In the genomic region with DNA sequence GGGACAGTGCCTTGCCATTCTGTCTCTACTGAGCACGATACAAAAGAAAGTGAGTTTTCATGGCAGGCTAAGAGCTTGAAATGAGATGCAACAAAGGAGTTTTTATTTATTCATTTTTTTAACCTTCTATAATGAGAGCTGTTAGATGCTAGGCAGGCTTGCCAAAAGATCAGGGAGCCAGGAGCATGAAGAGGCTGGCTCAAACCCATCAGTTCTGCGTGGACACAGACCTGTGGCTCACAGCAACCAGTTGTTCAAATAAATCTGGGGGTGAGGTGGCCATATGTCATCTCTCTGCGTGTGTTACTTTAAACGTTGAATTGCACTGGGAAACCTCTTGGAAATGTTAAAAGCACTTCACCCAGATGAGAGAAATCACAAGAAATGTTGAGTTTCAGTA, we compare ENCODE assay signal across 14 mouse cellular contexts. TPM values are rescaled to one million over a fixed set of nuclear protein-coding genes. Genes with fewer than 3 reads are reported as not detected.
DNase-seq lines count a peak whose midpoint lies in the region; ATAC-seq and TF ChIP-seq lines count a peak whose summit lies in the region.
"Had no signal": no experiment of that assay in that cellular context is flagged by ENCODE, and none has a peak within 500 bp of the region (broad histone marks: within the 10 kb centered on the region; RNA-seq: fewer than 3 reads in every experiment).

No protein-coding gene starts in this region.

- no peaks in the 10 kb centered on the region for H3K27me3 ChIP-seq in myocyte (ENCODE audit: control insufficient read depth, insufficient read depth, insufficient read length)
- H3K27me3 ChIP-seq: embryonic facial prominence, embryonic 12.5 days had no signal

- peak overlapping the region; percentile 30 for H3K4me2 ChIP-seq in myocyte (ENCODE audit: low read depth)
- H3K4me2 ChIP-seq: embryonic facial prominence, embryonic 12.5 days had no signal

- H3K4me3 ChIP-seq in myocyte = no peak overlapping the region
- H3K4me3 ChIP-seq: embryonic facial prominence, embryonic 10.5 days; embryonic facial prominence, embryonic 12.5 days had no signal

- H3K79me2 ChIP-seq in myocyte (ENCODE audit: control insufficient read depth, insufficient read depth) = no peaks in the 10 kb centered on the region

- no peak for ATAC-seq in cerebellum, adult (ENCODE audit: insufficient number of reproducible peaks, low FRiP score, low TSS enrichment)
- ATAC-seq: forebrain, embryonic 14.5 days; forebrain, embryonic 16.5 days had no signal

- peak; percentile 44 to 62 for DNase-seq in cerebellum, postnatal 10 days
- DNase-seq in cerebellum, postnatal 25 days = peak; percentile 25 to 51
- DNase-seq in cerebellum, adult 11 months = no peak
- DNase-seq in spleen, postnatal 36 days (ENCODE audit: low spot score in 2 of 2) = no peak
- DNase-seq: adrenal gland, adult 2 months; adrenal gland, postnatal 10 days; adrenal gland, postnatal 25 days; cerebellum, adult 9-11 months had no signal

- no peak for TF ChIP-seq POLR2A in myocyte (IDR thresholded peaks at IDR 0.05; ENCODE audit: insufficient read length, low read depth)

- H3K36me3 ChIP-seq in myocyte (ENCODE audit: control insufficient read depth, insufficient read depth) = no peaks in the 10 kb centered on the region
- H3K36me3 ChIP-seq: embryonic facial prominence, embryonic 10.5 days; embryonic facial prominence, embryonic 12.5 days had no signal

- no peak overlapping the region for H3ac ChIP-seq in myocyte (ENCODE audit: control insufficient read depth, insufficient read length)

TF ChIP-seq in myocyte, 11 proteins besides CTCF, POLR2A, EP300 and RAD21:
- TF ChIP-seq MYOD1 (IDR thresholded peaks at IDR 0.05; ENCODE audit: control insufficient read depth in 1 of 3, insufficient read length in 2 of 3, low read depth in 2 of 3) = no peak
- TF ChIP-seq TCF12 (IDR thresholded peaks at IDR 0.05; ENCODE audit: insufficient read depth, poor library complexity, severe bottlenecking) = no peak
- TF ChIP-seq TCF3 (IDR thresholded peaks at IDR 0.05; ENCODE audit: insufficient read length, low read depth) = no peak
- no peak for TF ChIP-seq E2F4 (IDR thresholded peaks at IDR 0.05; ENCODE audit: insufficient read depth)
- no peak for TF ChIP-seq REST (IDR thresholded peaks at IDR 0.05; ENCODE audit: insufficient read depth, insufficient read length)
- no peak for TF ChIP-seq CEBPB (IDR thresholded peaks at IDR 0.05; ENCODE audit: insufficient read depth, poor library complexity, severe bottlenecking)
- no peak for TF ChIP-seq USF1 (IDR thresholded peaks at IDR 0.05; ENCODE audit: low read depth)
- TF ChIP-seq MYOG (IDR thresholded peaks at IDR 0.05; ENCODE audit: control insufficient read depth in 1 of 3, insufficient read depth in 1 of 3, insufficient read length in 2 of 3, low read depth in 2 of 3) = no peak
- no peak for TF ChIP-seq MAX (IDR thresholded peaks at IDR 0.05; ENCODE audit: low read depth)
- TF ChIP-seq SRF (IDR thresholded peaks at IDR 0.05; ENCODE audit: control insufficient read depth, insufficient read length, low read depth) = no peak
- no peak for TF ChIP-seq POLR2AphosphoS2 (IDR thresholded peaks at IDR 0.05; ENCODE audit: insufficient read length, low read depth)

RNA-seq across cellular contexts. Expression of a gene that starts 11.9 kb away (rescaled TPM):
- 6.7 TPM for polyA plus RNA-seq in myocyte (2012; fragmentation: generic; extraction: Trizol)

RNA-seq across cellular contexts. Expression of a gene that starts 44.8 kb away (rescaled TPM):
- 87.8 TPM for polyA plus RNA-seq in myocyte (2012; fragmentation: generic; extraction: Trizol)

RNA-seq across cellular contexts. Expression of a gene that starts 49.4 kb away (rescaled TPM):
- 6.5 TPM for polyA plus RNA-seq in myocyte (2012; fragmentation: generic; extraction: Trizol)

Comparison
In these comparisons a context has a peak if more than half of its experiments do, and no peak if none do; other contexts are left out.
1. DNase-seq: peak in cerebellum, postnatal 10 days (2 of 2) and cerebellum, postnatal 25 days (2 of 2); none in cerebellum, adult 11 months (single experiment) and spleen, postnatal 36 days (0 of 2).